Mouse (Mus musculus) embryonic facial prominence, embryonic 14.5 days (tissue): Measurements from ENCODE around the gene Nrgn. TPM values are rescaled to one million over a fixed set of nuclear protein-coding genes. Genes with fewer than 3 reads are reported as not detected.
A peak's percentile ranks its signal among the peaks of the same experiment; 100 is the strongest.

Experiments used
- ATAC-seq: fragments of 200-750 bp; cut with Nextera tagmentation; 2 replicates; pipeline ENCODE4 v1.8.0; 2017; ENCODE audit warnings: low read depth, moderate number of reproducible peaks, moderate TSS enrichment
- DNase-seq: peaks from one replicate; pipeline ENCODE4 v3.0.0-alpha.2; 2015; ENCODE audit warnings: low spot score
- H3K27ac ChIP-seq: fragments of 300-500 bp; sonication (generic); replicated peaks from 2 replicates; pipeline ENCODE4 v1.5.1; 2014; ENCODE audit warnings: low read depth, mild to moderate bottlenecking, low read length, moderate library complexity
- H3K27me3 ChIP-seq: fragments of 300-500 bp; sonication (generic); replicated peaks from 2 replicates; pipeline ENCODE4 v1.6.1; 2014; ENCODE audit warnings: low read length; ENCODE audit not compliant: control insufficient read depth, insufficient read depth
- H3K36me3 ChIP-seq: fragments of 300-500 bp; sonication (generic); 2 replicates; pipeline ENCODE4 v1.6.1; 2014; ENCODE audit warnings: low read length, mixed read lengths; ENCODE audit not compliant: control insufficient read depth, insufficient read depth
- H3K4me1 ChIP-seq: fragments of 300-500 bp; sonication (generic); 2 replicates; pipeline ENCODE4 v1.6.1; 2014; ENCODE audit warnings: antibody characterized with exemption, low read length; ENCODE audit not compliant: control insufficient read depth, insufficient read depth
- H3K4me2 ChIP-seq: fragments of 300-500 bp; sonication (generic); 2 replicates; pipeline ENCODE4 v1.6.1; 2014; ENCODE audit warnings: low read depth, mild to moderate bottlenecking, low read length, moderate library complexity, mixed read lengths
- H3K4me3 ChIP-seq: fragments of 300-500 bp; sonication (generic); 2 replicates; pipeline ENCODE4 v1.5.1; 2014; ENCODE audit warnings: low read depth, mild to moderate bottlenecking, low read length
- H3K9ac ChIP-seq: fragments of 300-500 bp; sonication (generic); 2 replicates; pipeline ENCODE4 v1.6.1; 2014; ENCODE audit warnings: low read depth, mild to moderate bottlenecking, low read length, moderate library complexity, mixed read lengths
- H3K9me3 ChIP-seq: fragments of 300-500 bp; sonication (generic); 2 replicates; pipeline ENCODE4 v1.6.1; 2016; ENCODE audit warnings: low read length; ENCODE audit not compliant: control insufficient read depth
- WGBS: fragments of 180-500 bp; shearing (Covaris S2); extraction: QIAGEN DNeasy Blood & Tissue Kit; methylation state at CpG from one replicate; pipeline ENCODE4 v1.1.7; 2014; 5-methylcytosine and 5-hydroxymethylcytosine counted together
- polyA plus RNA-seq: library from polyadenylated mRNA; unstranded; fragments of >200 nt; fragmentation: Nextera tagmentation; extraction: Ambion mirVana; gene quantifications from 2 replicates; pipeline ENCODE4 v1.2.1, GENCODE M21; 2014

Gene Nrgn
- polyA plus RNA-seq, 1 experiment from 2014 or later = 7.0 TPM

GRCm38 (mm10) chr9:37540226-37540625 lies 12.5 kb downstream of the Nrgn start:
- H3K27me3 ChIP-seq = peaks cover 4% of the 10 kb centered on the region
- H3K9ac ChIP-seq = no peak overlapping the region
- no peaks in the 10 kb centered on the region for H3K36me3 ChIP-seq
- H3K4me2 ChIP-seq = no peak overlapping the region
- no peak overlapping the region for H3K4me3 ChIP-seq
- ATAC-seq (no peak), DNase-seq (no peak)
- H3K9me3 ChIP-seq = no peaks in the 10 kb centered on the region
- H3K27ac ChIP-seq = no peak overlapping the region
- 89% methylated on average over 4 of the region's 4 CpGs for WGBS
- H3K4me1 ChIP-seq = peaks cover 6% of the 10 kb centered on the region; the same call in 1 of the 2 replicates

DNA sequence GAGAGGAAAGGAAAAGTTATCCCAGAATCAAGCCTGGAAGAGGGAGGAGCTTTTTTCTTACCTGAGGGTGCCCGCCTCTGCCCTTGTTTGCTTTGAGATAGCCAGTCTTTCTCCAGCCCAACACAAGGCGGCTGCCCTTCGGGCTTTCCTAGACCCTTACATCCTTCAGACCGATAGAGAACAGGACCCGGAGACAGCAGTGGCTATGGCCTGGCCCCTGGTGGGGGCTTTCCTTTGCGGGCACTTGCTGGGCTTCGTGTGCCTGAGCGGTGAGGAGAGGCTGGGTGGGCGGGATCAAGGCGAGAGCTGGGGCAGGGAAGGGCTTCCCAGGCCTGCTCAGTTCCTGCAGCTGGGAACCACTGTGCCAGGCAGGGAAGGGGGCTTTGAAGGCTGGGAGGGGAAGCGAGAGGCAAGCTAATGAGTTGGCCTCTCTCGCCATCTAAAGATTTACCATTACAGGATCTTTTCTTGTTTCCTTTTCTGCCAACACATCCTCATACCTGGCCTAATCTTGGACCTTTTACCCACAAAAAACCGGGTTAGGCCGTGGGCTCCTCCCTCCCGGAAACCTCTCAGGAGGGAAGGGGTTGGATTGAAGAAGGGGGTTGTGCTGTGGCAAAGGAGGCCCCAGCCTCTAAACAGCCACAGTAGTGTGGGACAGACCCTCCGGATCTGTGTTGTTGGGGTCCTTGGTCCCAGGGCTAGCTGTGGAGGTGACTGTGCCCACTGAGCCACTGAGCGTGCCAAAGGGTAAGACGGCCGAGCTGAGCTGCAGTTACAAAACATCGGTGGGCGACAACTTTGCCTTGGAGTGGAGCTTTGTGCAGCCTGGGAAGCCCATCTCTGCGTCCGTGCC lies 13.3 kb downstream of the Nrgn start, which contains the start of gene Vsig2:
TSS of gene Vsig2 (plus strand) at position 86 of the 856 bp plus-strand sequence.
- Histone ChIP-seq H3K27me3 (no peaks in the 10 kb centered on the region), H3K4me3 (no peak within 1 kb of the TSS), H3K9ac (no peak within 1 kb of the TSS), H3K4me1 (0 out of 2 replicates have a peak, but pooled peaks cover 3% of the 10 kb centered on the region), H3K9me3 (no peaks in the 10 kb centered on the region), H3K27ac (no peak within 1 kb of the TSS), H3K4me2 (no peak within 1 kb of the TSS), H3K36me3 (no peaks in the 10 kb centered on the region)
- WGBS = 54% methylated on average over 21 of the region's 23 CpGs
- ATAC-seq (no peak), DNase-seq (no peak)

GRCm38 (mm10) chr9:37537658-37538250 lies 14.9 kb downstream of the Nrgn start:
- no peak overlapping the region for H3K27ac ChIP-seq
- no peak for ATAC-seq
- no peaks in the 10 kb centered on the region for H3K27me3 ChIP-seq
- 62% methylated on average over 5 of the region's 5 CpGs for whole genome bisulfite sequencing
- H3K4me2 ChIP-seq = no peak overlapping the region
- no peaks in the 10 kb centered on the region for H3K9me3 ChIP-seq
- DNase-seq = no peak
- no peaks in the 10 kb centered on the region for H3K4me1 ChIP-seq
- no peaks in the 10 kb centered on the region for H3K36me3 ChIP-seq
- H3K4me3 ChIP-seq = no peak overlapping the region
- no peak overlapping the region for H3K9ac ChIP-seq

GRCm38 (mm10) chr9:37536851-37537250 lies 15.9 kb downstream of the Nrgn start:
- Histone ChIP-seq H3K36me3 (no peaks in the 10 kb centered on the region), H3K4me2 (no peak overlapping the region), H3K9me3 (no peaks in the 10 kb centered on the region), H3K4me1 (no peaks in the 10 kb centered on the region), H3K4me3 (no peak overlapping the region), H3K27ac (no peak overlapping the region), H3K9ac (no peak overlapping the region), H3K27me3 (0 out of 2 replicates have a peak, but pooled peaks cover 2% of the 10 kb centered on the region)
- no peak for DNase-seq
- WGBS = 80% methylated on average over 4 of the region's 4 CpGs
- no peak for ATAC-seq

DNA sequence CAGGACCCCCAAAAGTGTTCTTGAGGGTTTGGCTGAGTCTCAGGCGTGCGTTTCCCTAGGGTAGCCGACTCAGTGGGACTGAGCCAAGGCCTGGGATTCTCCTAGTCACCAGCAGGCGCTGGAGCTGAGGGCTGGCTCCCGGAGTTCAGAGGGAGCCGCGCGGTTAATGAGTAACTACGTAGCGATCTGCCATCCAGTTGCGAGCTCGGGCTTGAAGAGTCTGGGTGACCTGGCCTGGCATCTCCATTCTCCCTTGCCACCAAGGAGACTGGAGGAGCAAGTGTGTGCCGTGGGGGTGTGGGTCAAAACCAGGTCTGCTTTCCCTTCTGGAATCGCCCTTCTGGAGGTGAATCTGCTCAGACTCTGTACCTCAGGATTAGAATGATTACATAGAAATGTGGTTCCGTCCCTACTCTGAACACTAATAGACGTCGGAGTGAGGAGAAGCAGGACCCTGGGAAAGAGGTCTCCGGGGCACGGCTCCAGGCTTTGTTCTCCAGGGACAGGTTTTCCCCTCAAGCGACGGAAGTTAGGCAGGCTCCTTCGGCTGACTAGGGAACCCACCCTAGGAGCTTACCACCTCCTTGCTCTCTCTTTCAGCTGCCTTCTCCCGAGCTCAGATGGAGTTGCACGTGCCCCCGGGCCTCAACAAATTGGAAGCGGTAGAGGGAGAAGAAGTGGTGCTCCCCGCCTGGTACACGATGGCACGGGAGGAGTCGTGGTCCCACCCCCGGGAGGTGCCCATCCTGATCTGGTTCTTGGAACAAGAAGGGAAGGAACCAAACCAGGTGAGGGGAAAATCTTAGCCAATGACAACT lies 21.6 kb downstream of the Nrgn start:
- H3K36me3 ChIP-seq = no peaks in the 10 kb centered on the region
- peak; percentile 73 for DNase-seq
- no peaks in the 10 kb centered on the region for H3K9me3 ChIP-seq
- peaks cover 16% of the 10 kb centered on the region for H3K4me1 ChIP-seq
- peak overlapping the region; percentile 33 for H3K4me3 ChIP-seq
- peak overlapping the region; percentile 73 for H3K4me2 ChIP-seq
- H3K9ac ChIP-seq = peak overlapping the region; percentile 39
- H3K27ac ChIP-seq = peak overlapping the region; percentile 49; the same call in 1 of the 2 replicates
- 2% methylated on average over 31 of the region's 31 CpGs for WGBS
- peaks cover 60% of the 10 kb centered on the region for H3K27me3 ChIP-seq
- peak; percentile 69 for ATAC-seq

- peak overlapping the region; percentile 39 for H3K9ac ChIP-seq
- peaks cover 16% of the 10 kb centered on the region for H3K4me1 ChIP-seq
- no peaks in the 10 kb centered on the region for H3K9me3 ChIP-seq
- peaks cover 60% of the 10 kb centered on the region for H3K27me3 ChIP-seq
- ATAC-seq = peak; percentile 31
- peak overlapping the region; percentile 73 for H3K4me2 ChIP-seq
- H3K36me3 ChIP-seq = no peaks in the 10 kb centered on the region
- peak overlapping the region; percentile 49; the same call in 1 of the 2 replicates for H3K27ac ChIP-seq
- H3K4me3 ChIP-seq = peak overlapping the region; percentile 33
- DNase-seq = peak; percentile 61
- WGBS = 2% methylated on average over 32 of the region's 32 CpGs
Observed at GRCm38 (mm10) chr9:37530031-37530887, 22.4 kb downstream of the Nrgn start.

DNA sequence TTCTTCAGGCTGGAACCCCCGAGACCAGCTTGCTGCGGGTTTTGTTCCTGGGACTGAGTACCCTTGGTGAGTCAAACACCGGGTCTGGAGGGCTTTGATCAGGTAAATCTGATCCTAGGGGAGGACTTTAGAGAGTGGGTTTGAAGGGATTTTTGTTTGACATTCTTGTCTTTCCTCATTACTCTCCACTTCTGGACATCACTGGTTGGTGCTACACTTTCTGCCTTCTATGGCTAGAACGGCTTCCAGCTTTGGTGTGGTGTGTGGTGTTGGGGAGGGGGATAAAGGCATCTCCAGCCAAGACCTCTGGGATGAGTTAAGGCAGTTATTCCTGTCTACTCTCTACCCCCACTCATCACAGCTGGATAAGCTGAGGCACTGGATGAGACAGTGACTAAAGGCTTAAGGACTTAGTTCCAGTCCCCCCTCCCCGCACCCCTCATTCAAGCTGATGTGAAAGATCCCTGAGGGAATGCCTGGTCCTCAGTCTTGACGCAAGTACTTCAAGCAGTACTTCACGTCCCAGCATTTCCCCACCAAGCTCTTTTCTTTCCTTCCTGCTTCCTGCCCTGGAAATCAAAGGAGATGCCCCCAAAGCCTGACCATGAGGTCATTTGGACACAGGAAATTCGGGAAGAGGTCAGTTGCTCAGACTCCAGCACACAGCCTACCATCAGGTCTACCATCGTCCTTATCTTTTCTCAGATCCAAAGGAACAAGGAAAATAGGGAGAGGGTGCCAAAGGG lies 24.3 kb downstream of the Nrgn start:
- Histone ChIP-seq H3K27me3 (peaks cover 60% of the 10 kb centered on the region), H3K27ac (peak overlapping the region; percentile 22; the same call in 1 of the 2 replicates), H3K4me2 (no peak overlapping the region)

More for the DNA sequence above, 24.3 kb downstream of the Nrgn start:
- Histone ChIP-seq H3K36me3 (0 out of 2 replicates have a peak, but pooled peaks cover 10% of the 10 kb centered on the region), H3K4me3 (peak overlapping the region; percentile 33; the same call in 1 of the 2 replicates), H3K4me1 (peaks cover 16% of the 10 kb centered on the region), H3K9me3 (no peaks in the 10 kb centered on the region), H3K9ac (no peak overlapping the region)
- 22% methylated on average over 9 of the region's 9 CpGs for WGBS
- ATAC-seq (no peak), DNase-seq (no peak)
